Mouse (Mus musculus) MEL (cell line): ENCODE data around the gene Fancc. TPM values are rescaled to one million over a fixed set of nuclear protein-coding genes. Genes with fewer than 3 reads are reported as not detected.

Experiments used
- DNase-seq: peaks from one replicate; pipeline ENCODE4 v3.0.0; 2011; ENCODE audit warnings: low read depth, low spot score
- H3K27ac ChIP-seq: 2 replicates; pipeline ENCODE4 v1.5.1; 2012; ENCODE audit warnings: low read depth, mild to moderate bottlenecking, control low read depth, low read length, moderate library complexity; ENCODE audit not compliant: control insufficient read depth
- H3K27me3 ChIP-seq, 2 experiments: fragments of 150-350 bp in 1 of 2; sonication (generic) in 1 of 2; 2 replicates each; pipeline ENCODE4 v1.6.1; 2012; ENCODE audit warnings: low read length in 2 of 2, mild to moderate bottlenecking in 2 of 2, improper control_type of control experiment in 1 of 2, moderate library complexity in 1 of 2; ENCODE audit not compliant: insufficient read depth in 2 of 2, control insufficient read depth in 1 of 2
- H3K36me3 ChIP-seq, 2 experiments: 2 replicates each; pipeline ENCODE4 v1.6.1; 2012 to 2014; ENCODE audit warnings: low read length in 2 of 2, improper control_type of control experiment in 1 of 2, inconsistent platforms in 1 of 2, mild to moderate bottlenecking in 1 of 2; ENCODE audit not compliant: insufficient read depth in 2 of 2, control insufficient read depth in 1 of 2
- H3K4me1 ChIP-seq, 2 experiments: fragments of 150-350 bp in 1 of 2; sonication (generic) in 1 of 2; 2 replicates each; pipeline ENCODE4 v1.6.1; 2012; ENCODE audit warnings: low read length in 2 of 2, improper control_type of control experiment in 1 of 2, mild to moderate bottlenecking in 1 of 2; ENCODE audit not compliant: insufficient read depth in 2 of 2, control insufficient read depth in 1 of 2
- H3K4me3 ChIP-seq, 2 experiments: fragments of 150-350 bp in 1 of 2; sonication (generic) in 1 of 2; 2 replicates each; pipeline ENCODE4 v1.5.1; 2012; ENCODE audit warnings: low read depth in 2 of 2, low read length in 2 of 2, mild to moderate bottlenecking in 2 of 2, moderate library complexity in 2 of 2, control low read depth in 1 of 2, improper control_type of control experiment in 1 of 2; ENCODE audit not compliant: control insufficient read depth in 1 of 2, insufficient read depth in 1 of 2
- H3K79me2 ChIP-seq: 2 replicates; pipeline ENCODE4 v1.6.1; 2012; ENCODE audit warnings: mild to moderate bottlenecking, low read length, moderate library complexity; ENCODE audit not compliant: control insufficient read depth, poor library complexity, insufficient read depth
- H3K9ac ChIP-seq: 2 replicates; pipeline ENCODE4 v1.6.1; 2012; ENCODE audit warnings: low read depth, mild to moderate bottlenecking, control low read depth, low read length, moderate library complexity; ENCODE audit not compliant: control insufficient read depth, poor library complexity, severe bottlenecking
- H3K9me3 ChIP-seq: fragments of 150-350 bp; sonication (generic); replicated peaks from 2 replicates; pipeline ENCODE4 v1.6.1; 2012; ENCODE audit warnings: mild to moderate bottlenecking, low read length, improper control_type of control experiment, moderate library complexity; ENCODE audit not compliant: insufficient read depth
- BHLHE40 ChIP-seq: IDR thresholded peaks from 2 replicates; pipeline ENCODE4 v1.6.1; 2012; ENCODE audit warnings: low read depth, mild to moderate bottlenecking, inconsistent platforms, low read length, improper control_type of control experiment, borderline replicate concordance
- CTCF ChIP-seq, 3 experiments: IDR thresholded peaks in 2 of 3; conservative IDR thresholded peaks in 1 of 3; 2 replicates each; pipeline ENCODE4 v1.5.1; 2011 to 2012; ENCODE audit warnings: low read length in 3 of 3, low read depth in 2 of 3, mild to moderate bottlenecking in 2 of 3, improper control_type of control experiment in 1 of 3, inconsistent platforms in 1 of 3, mixed read lengths in 1 of 3, moderate library complexity in 1 of 3; ENCODE audit not compliant: control insufficient read depth in 1 of 3, insufficient read depth in 1 of 3, poor library complexity in 1 of 3, severe bottlenecking in 1 of 3
- E2F4 ChIP-seq: IDR thresholded peaks from 2 replicates; pipeline ENCODE4 v1.6.1; 2011; ENCODE audit warnings: low read depth, low read length, improper control_type of control experiment, borderline replicate concordance
- EP300 ChIP-seq, 2 experiments: IDR thresholded peaks; 2 replicates each; pipeline ENCODE4 v1.6.1; 2011; ENCODE audit warnings: improper control_type of control experiment in 2 of 2, low read length in 2 of 2, low read depth in 1 of 2, mild to moderate bottlenecking in 1 of 2
- ETS1 ChIP-seq: IDR thresholded peaks from 2 replicates; pipeline ENCODE4 v1.6.1; 2012; ENCODE audit warnings: low read depth, mild to moderate bottlenecking, inconsistent platforms, low read length, improper control_type of control experiment, moderate library complexity
- MAFK ChIP-seq: IDR thresholded peaks from 2 replicates; pipeline ENCODE4 v1.6.1; 2011; ENCODE audit warnings: low read depth, mild to moderate bottlenecking, low read length, improper control_type of control experiment, borderline replicate concordance
- MAX ChIP-seq: IDR thresholded peaks from 2 replicates; pipeline ENCODE4 v1.6.1; 2011; ENCODE audit warnings: low read length, improper control_type of control experiment
- MAZ ChIP-seq: IDR thresholded peaks from 2 replicates; pipeline ENCODE4 v1.6.1; 2012; ENCODE audit warnings: low read depth, mild to moderate bottlenecking, inconsistent platforms, low read length, improper control_type of control experiment
- MEF2A ChIP-seq: IDR thresholded peaks from 2 replicates; pipeline ENCODE4 v1.6.1; 2014; ENCODE audit warnings: low read depth, mild to moderate bottlenecking, inconsistent platforms, low read length, improper control_type of control experiment; ENCODE audit not compliant: poor library complexity, insufficient replicate concordance, severe bottlenecking; ENCODE audit errors: extremely low read depth
- NELFE ChIP-seq: IDR thresholded peaks from 2 replicates; pipeline ENCODE4 v1.6.1; 2011; ENCODE audit warnings: low read depth, low read length, improper control_type of control experiment
- NRF1 ChIP-seq: IDR thresholded peaks from 2 replicates; pipeline ENCODE4 v1.6.1; 2014; ENCODE audit warnings: low read depth, mild to moderate bottlenecking, inconsistent platforms, low read length, improper control_type of control experiment, moderate library complexity; ENCODE audit not compliant: poor library complexity, insufficient read depth, severe bottlenecking
- POLR2AphosphoS2 ChIP-seq: IDR thresholded peaks from 2 replicates; pipeline ENCODE4 v1.6.1; 2011; ENCODE audit warnings: low read length, improper control_type of control experiment
- RAD21 ChIP-seq: IDR thresholded peaks from 2 replicates; pipeline ENCODE4 v1.6.1; 2011; ENCODE audit warnings: mild to moderate bottlenecking, low read depth, low read length, improper control_type of control experiment
- SIN3A ChIP-seq: IDR thresholded peaks from 2 replicates; pipeline ENCODE4 v1.6.1; 2012; ENCODE audit warnings: low read length, improper control_type of control experiment, inconsistent platforms
- SMC3 ChIP-seq: IDR thresholded peaks from 2 replicates; pipeline ENCODE4 v1.6.1; 2011; ENCODE audit warnings: low read depth, low read length, improper control_type of control experiment
- TAL1 ChIP-seq: IDR thresholded peaks from 2 replicates; pipeline ENCODE4 v1.6.1; 2012; ENCODE audit warnings: mild to moderate bottlenecking, inconsistent platforms, low read length, moderate library complexity, mixed read lengths
- TCF12 ChIP-seq: IDR thresholded peaks from 2 replicates; pipeline ENCODE4 v1.6.1; 2014; ENCODE audit warnings: low read depth, mild to moderate bottlenecking, inconsistent platforms, low read length, improper control_type of control experiment, moderate library complexity
- UBTF ChIP-seq: IDR thresholded peaks from 2 replicates; pipeline ENCODE4 v1.6.1; 2012; ENCODE audit warnings: low read depth, mild to moderate bottlenecking, inconsistent platforms, low read length, improper control_type of control experiment, moderate library complexity, borderline replicate concordance; ENCODE audit not compliant: insufficient read depth
- ZC3H11A ChIP-seq: IDR thresholded peaks from 2 replicates; pipeline ENCODE4 v1.6.1; 2012; ENCODE audit warnings: low read depth, mild to moderate bottlenecking, inconsistent platforms, low read length, improper control_type of control experiment
- ZMIZ1 ChIP-seq: IDR thresholded peaks from 2 replicates; pipeline ENCODE4 v1.6.1; 2012; ENCODE audit warnings: low read depth, mild to moderate bottlenecking, inconsistent platforms, low read length, improper control_type of control experiment, moderate library complexity
- polyA plus RNA-seq, 2 experiments: library from polyadenylated mRNA; stranded (reverse) in 1 of 2; unstranded in 1 of 2; fragments of >175 nt in 1 of 2; fragments of >200 nt in 1 of 2; gene quantifications; 2 replicates each; pipeline versions ENCODE4 v1.2.1 to v1.2.4; 2012; ENCODE audit warnings: low replicate concordance in 2 of 2, low read depth in 1 of 2; ENCODE audit not compliant: insufficient read length in 2 of 2, insufficient read depth in 1 of 2, missing spikeins in 1 of 2
- total RNA-seq: library from RNA; depleted of rRNA; stranded (reverse); fragments of 300-350 nt; gene quantifications from 2 replicates; pipeline ENCODE4 v1.2.3, GENCODE M21; 2012

Gene Fancc
- total and polyA plus RNA-seq, 3 experiments, result 4.0 to 5.5 TPM; not detected in 1

GRCm38 (mm10) chr13:63342781-63343180 lies 154.3 kb downstream of the Fancc start:
- no peaks in the 10 kb centered on the region for H3K4me1 ChIP-seq

GRCm38 (mm10) chr13:63339946-63340345 lies 157.1 kb downstream of the Fancc start:
- no peak for DNase-seq
- no peaks in the 10 kb centered on the region for H3K9me3 ChIP-seq
- no peaks in the 10 kb centered on the region for H3K79me2 ChIP-seq
- no peak overlapping the region for H3K27ac ChIP-seq
- no peaks in the 10 kb centered on the region for H3K27me3 ChIP-seq
- no peak overlapping the region for H3K4me3 ChIP-seq
- TF ChIP-seq ETS1 (no peak), E2F4 (no peak), POLR2AphosphoS2 (no peak), UBTF (no peak), SMC3 (no peak), MAX (no peak), ZC3H11A (no peak), MEF2A (no peak), BHLHE40 (no peak), EP300 (IDR thresholded peaks at IDR 0.05; ENCODE audit: low read depth in 1 of 2, low read length in 2 of 2) (no peak), NRF1 (no peak), ZMIZ1 (no peak), RAD21 (no peak), CTCF (IDR thresholded peaks at IDR 0.05 in 2 of 3, conservative IDR thresholded peaks at IDR 0.05 in 1 of 3; ENCODE audit: control insufficient read depth in 1 of 3, insufficient read depth in 1 of 3, low read depth in 2 of 3, low read length in 3 of 3, poor library complexity in 1 of 3, severe bottlenecking in 1 of 3) (no peak), MAZ (no peak), TCF12 (no peak)
- TF ChIP-seq, all 39 proteins: peak for 0
- Histone ChIP-seq H3K4me1 (peaks cover 2% of the 10 kb centered on the region in 2 experiments; a peak in 2 of 4 replicates), H3K9ac (no peak overlapping the region), H3K36me3 (no peaks in the 10 kb centered on the region; a peak in 1 of 4 replicates)

More at GRCm38 (mm10) chr13:63342781-63343180, 154.3 kb downstream of the Fancc start:
- Histone ChIP-seq H3K79me2 (no peaks in the 10 kb centered on the region), H3K36me3 (no peaks in the 10 kb centered on the region; a peak in 1 of 4 replicates), H3K27ac (no peak overlapping the region), H3K9me3 (no peaks in the 10 kb centered on the region), H3K4me3 (no peak overlapping the region), H3K27me3 (no peaks in the 10 kb centered on the region), H3K9ac (no peak overlapping the region)
- no peak for DNase-seq
- TF ChIP-seq ZMIZ1 (no peak), SIN3A (no peak), ZC3H11A (no peak), NELFE (no peak), MAFK (no peak), POLR2AphosphoS2 (no peak), UBTF (no peak), TAL1 (no peak)
